Mouse (Mus musculus) thymus, adult 2 months (tissue): ENCODE measurements around the gene Ccr10.

Experiments used
- CTCF ChIP-seq: fragments of 200-500 bp; IDR thresholded peaks from 2 replicates; pipeline ENCODE4 v1.5.1; 2012; ENCODE audit warnings: mild to moderate bottlenecking, control low read depth, low read length, moderate library complexity, borderline replicate concordance; ENCODE audit not compliant: control insufficient read depth, poor library complexity, insufficient read depth; ENCODE audit errors: extremely low read depth
- POLR2A ChIP-seq: fragments of 200-500 bp; IDR thresholded peaks from 2 replicates; pipeline ENCODE4 v1.6.1; 2012; ENCODE audit warnings: mild to moderate bottlenecking, low read length, control low read depth, moderate library complexity; ENCODE audit not compliant: control insufficient read depth, poor library complexity, insufficient read depth; ENCODE audit errors: extremely low read depth

- TF ChIP-seq POLR2A (no peak), CTCF (no peak)
Measured at GRCm38 (mm10) chr11:101131701-101132100, 43.5 kb downstream of the Ccr10 start.
